Mouse (Mus musculus) embryonic facial prominence, embryonic 12.5 days (tissue): Measurements from ENCODE around the gene Gdf9. TPM values are rescaled to one million over a fixed set of nuclear protein-coding genes. Genes with fewer than 3 reads are reported as not detected.
A peak's percentile ranks its signal among the peaks of the same experiment; 100 is the strongest.

Experiments
- ATAC-seq: fragments of 200-750 bp; cut with Nextera tagmentation; 2 replicates; pipeline ENCODE4 v1.8.0; 2017; ENCODE audit not compliant: insufficient number of reproducible peaks, insufficient read depth, low FRiP score, low TSS enrichment
- H3K27ac ChIP-seq: fragments of 300-500 bp; sonication (generic); 2 replicates; pipeline ENCODE4 v1.5.1; 2016; ENCODE audit warnings: mild to moderate bottlenecking
- H3K27me3 ChIP-seq: fragments of 300-500 bp; sonication (generic); 2 replicates; pipeline ENCODE4 v1.6.1; 2016; ENCODE audit warnings: mild to moderate bottlenecking, moderate library complexity
- H3K36me3 ChIP-seq: fragments of 300-500 bp; sonication (generic); 2 replicates; pipeline ENCODE4 v1.6.1; 2016; ENCODE audit warnings: mild to moderate bottlenecking
- H3K4me1 ChIP-seq: fragments of 300-500 bp; sonication (generic); 2 replicates; pipeline ENCODE4 v1.6.1; 2016
- H3K4me2 ChIP-seq: fragments of 300-500 bp; sonication (generic); replicated peaks from 2 replicates; pipeline ENCODE4 v1.6.1; 2016; ENCODE audit warnings: mild to moderate bottlenecking, moderate library complexity
- H3K4me3 ChIP-seq: fragments of 300-500 bp; sonication (generic); 2 replicates; pipeline ENCODE4 v1.5.1; 2016; ENCODE audit warnings: mild to moderate bottlenecking
- H3K9ac ChIP-seq: fragments of 300-500 bp; sonication (generic); 2 replicates; pipeline ENCODE4 v1.6.1; 2016; ENCODE audit warnings: mild to moderate bottlenecking, moderate library complexity
- H3K9me3 ChIP-seq: fragments of 300-500 bp; sonication (generic); 2 replicates; pipeline ENCODE4 v1.6.1; 2016; ENCODE audit warnings: mild to moderate bottlenecking, moderate library complexity
- WGBS: fragments of 180-500 bp; shearing (Covaris S2); methylation state at CpG from one replicate; pipeline ENCODE4 v1.1.7; 2016; 5-methylcytosine and 5-hydroxymethylcytosine counted together
- microRNA-seq: library from miRNA; unstranded; fragments of <30 nt; microRNA quantifications from one replicate; pipeline ENCODE4, GENCODE M21; 2017
- polyA plus RNA-seq: library from polyadenylated mRNA; unstranded; fragments of >200 nt; fragmentation: Nextera tagmentation; extraction: Ambion mirVana; gene quantifications from 2 replicates; pipeline ENCODE4 v1.2.1, GENCODE M21; 2016

Gene Gdf9
- polyA plus RNA-seq, 1 experiment from 2014 or later = 1.8 TPM

- no peak within 1 kb of the TSS for H3K27ac ChIP-seq
These were observed 49.0 kb downstream of the Gdf9 start, which contains the start of the genes Gm9945 and Sowaha for GRCm38 (mm10) chr11:53479783-53480301. Gm9945 (plus strand) TSS chr11:53480166. Sowaha (minus strand) TSS chr11:53480274.

GRCm38 (mm10) chr11:53481088-53481730 is 50.4 kb downstream of the Gdf9 start:
- no peak overlapping the region for H3K4me2 ChIP-seq
- H3K4me1 ChIP-seq = peaks cover 16% of the 10 kb centered on the region
- 71% methylated on average over 4 of the region's 4 CpGs for WGBS
- H3K9me3 ChIP-seq = no peaks in the 10 kb centered on the region
- H3K9ac ChIP-seq = no peak overlapping the region
- ATAC-seq = no peak
- H3K36me3 ChIP-seq = no peaks in the 10 kb centered on the region
- H3K27ac ChIP-seq = no peak overlapping the region
- H3K4me3 ChIP-seq = no peak overlapping the region
- peaks cover 56% of the 10 kb centered on the region for H3K27me3 ChIP-seq

More at GRCm38 (mm10) chr11:53479783-53480301, 49.0 kb downstream of the Gdf9 start, which contains the start of the genes Gm9945 and Sowaha:
- ATAC-seq = no peak; the same call in 1 of the 2 replicates
- peaks cover 24% of the 10 kb centered on the region for H3K4me1 ChIP-seq
- 3% methylated on average over 40 of the region's 40 CpGs for WGBS
- H3K36me3 ChIP-seq = no peaks in the 10 kb centered on the region
- H3K9me3 ChIP-seq = no peaks in the 10 kb centered on the region
- H3K27me3 ChIP-seq = peaks cover 65% of the 10 kb centered on the region
- peak within 1 kb of the TSS; percentile 76 for H3K4me2 ChIP-seq
- peak within 1 kb of the TSS; percentile 38; the same call in 1 of the 2 replicates for H3K9ac ChIP-seq
- peak within 1 kb of the TSS; percentile 45 for H3K4me3 ChIP-seq

- no peak overlapping the region for H3K27ac ChIP-seq
- H3K4me1 ChIP-seq = peaks cover 25% of the 10 kb centered on the region
- no peak overlapping the region for H3K9ac ChIP-seq
- H3K4me2 ChIP-seq = no peak overlapping the region
- WGBS = 79% methylated on average over 9 of the region's 9 CpGs
- no peaks in the 10 kb centered on the region for H3K9me3 ChIP-seq
- ATAC-seq = no peak
- H3K36me3 ChIP-seq = no peaks in the 10 kb centered on the region
- H3K27me3 ChIP-seq = peaks cover 59% of the 10 kb centered on the region
- H3K4me3 ChIP-seq = no peak overlapping the region
These were observed 52.5 kb downstream of the Gdf9 start for GRCm38 (mm10) chr11:53483159-53483891.

DNA sequence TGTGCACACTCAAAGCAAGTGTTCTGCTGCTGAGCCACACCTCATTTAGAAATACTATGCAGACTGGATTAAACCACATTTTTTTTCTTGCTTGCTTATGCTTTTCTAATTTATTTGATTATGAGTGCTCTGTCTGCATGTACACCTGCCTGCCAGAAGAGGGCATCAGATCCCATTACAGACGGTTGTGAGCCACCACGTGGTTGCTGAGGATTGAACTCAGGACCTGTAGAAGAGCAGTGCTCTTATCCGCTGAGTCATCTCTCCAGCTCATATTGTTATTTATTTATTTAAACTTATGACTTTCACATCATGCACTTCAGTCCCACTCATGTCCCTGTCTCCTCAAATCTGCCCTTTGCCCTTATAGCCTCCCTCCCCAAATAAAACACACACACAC is 54.9 kb downstream of the Gdf9 start:
- Histone ChIP-seq H3K27ac (no peak overlapping the region), H3K9me3 (no peaks in the 10 kb centered on the region), H3K36me3 (no peaks in the 10 kb centered on the region), H3K4me2 (no peak overlapping the region), H3K27me3 (peaks cover 37% of the 10 kb centered on the region), H3K4me3 (no peak overlapping the region), H3K9ac (no peak overlapping the region), H3K4me1 (peaks cover 8% of the 10 kb centered on the region; the same call in 1 of the 2 replicates)
- ATAC-seq = no peak
- 36% methylated on average over 3 of the region's 3 CpGs for WGBS

- Histone ChIP-seq H3K4me3 (no peak overlapping the region), H3K36me3 (no peaks in the 10 kb centered on the region), H3K27me3 (peaks cover 32% of the 10 kb centered on the region), H3K4me2 (no peak overlapping the region), H3K9ac (no peak overlapping the region), H3K27ac (no peak overlapping the region), H3K9me3 (no peaks in the 10 kb centered on the region), H3K4me1 (peaks cover 8% of the 10 kb centered on the region; the same call in 1 of the 2 replicates)
- 48% methylated on average over 3 of the region's 3 CpGs for whole genome bisulfite sequencing
- ATAC-seq = no peak
These were observed 55.5 kb downstream of the Gdf9 start for GRCm38 (mm10) chr11:53486351-53486750.

DNA sequence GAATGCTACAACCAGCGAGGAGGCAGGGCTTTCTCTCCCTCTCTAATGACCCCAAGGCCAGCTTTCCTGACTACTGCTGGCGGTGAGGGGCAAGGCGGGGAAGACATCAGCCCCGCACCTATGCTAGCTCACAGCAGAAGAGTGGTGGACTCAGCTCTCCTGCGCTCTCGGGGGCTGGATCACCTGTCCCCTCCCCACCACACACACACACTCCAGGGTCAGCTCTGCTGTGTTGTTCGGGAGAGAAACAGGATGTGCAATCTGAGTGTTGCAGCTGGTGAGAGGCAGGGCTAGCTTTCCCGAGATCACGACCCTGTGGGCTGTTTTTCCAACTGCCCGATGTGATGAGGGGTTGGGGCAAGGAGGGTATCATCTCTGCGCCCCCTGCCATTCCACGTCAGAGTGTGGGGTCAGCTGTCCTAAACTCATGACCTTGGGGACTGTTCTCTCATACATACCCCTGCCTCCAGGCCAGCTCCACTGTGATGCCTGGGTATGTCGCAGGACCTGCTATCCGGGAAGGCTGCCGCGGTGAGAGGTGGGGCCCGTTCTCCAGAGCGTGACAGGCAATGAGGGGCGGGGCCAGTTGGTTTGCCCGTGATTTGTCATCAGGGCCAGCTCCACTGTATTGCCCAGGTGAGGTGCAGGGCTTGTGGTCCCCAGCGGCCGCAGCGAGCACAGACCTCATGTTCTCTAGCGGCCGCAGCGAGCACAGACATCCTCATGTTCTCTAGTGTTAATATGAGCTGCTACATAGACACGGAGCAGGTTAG is 56.2 kb downstream of the Gdf9 start:
- WGBS = 6% methylated on average over 27 of the region's 27 CpGs
- Histone ChIP-seq H3K9me3 (no peaks in the 10 kb centered on the region), H3K27me3 (peaks cover 26% of the 10 kb centered on the region), H3K9ac (0 out of 2 replicates have a peak overlapping the region, but pooled peaks have one; percentile 10), H3K4me3 (peak overlapping the region; percentile 26), H3K36me3 (no peaks in the 10 kb centered on the region), H3K4me1 (peaks cover 11% of the 10 kb centered on the region; the same call in 1 of the 2 replicates), H3K27ac (no peak overlapping the region), H3K4me2 (peak overlapping the region; percentile 48)
- ATAC-seq = peak; percentile 43; the same call in 1 of the 2 replicates

Small RNAs within 50 kb of the gene (microRNA-seq; reads per million reads assigned to microRNA genes)
- not detected for gene Mir6920

Other genes starting within 250 kb of the Gdf9 start
- 103 and 110 TPM in 2 replicates for gene Hspa4, start 130.6 kb upstream of the Gdf9 start, polyA plus RNA-seq
- 19.2 and 21.8 TPM in 2 replicates for gene Zcchc10, start 106.3 kb upstream of the Gdf9 start, polyA plus RNA-seq
- gene Aff4, start 80.2 kb upstream of the Gdf9 start, polyA plus RNA-seq = 70.3 and 71.1 TPM in 2 replicates
- gene Leap2, start 7.9 kb upstream of the Gdf9 start, polyA plus RNA-seq = 0.56 TPM in 1 of 2 replicates, not detected in the other
- 476 and 519 TPM in 2 replicates for gene Uqcrq, start 192 bp upstream of the Gdf9 start, polyA plus RNA-seq
- 0.22 and 0.27 TPM in 2 replicates for gene Gm10447, start 26.1 kb downstream of the Gdf9 start, polyA plus RNA-seq
- 5.9 and 6.5 TPM in 2 replicates for gene Shroom1, start 26.2 kb downstream of the Gdf9 start, polyA plus RNA-seq
- gene Gm9837, start 39.5 kb downstream of the Gdf9 start, polyA plus RNA-seq = not detected in 2 replicates
- 0.25 TPM in 1 of 2 replicates, not detected in the other for gene Gm9945, start 49.1 kb downstream of the Gdf9 start, polyA plus RNA-seq
- gene Sowaha, start 49.3 kb downstream of the Gdf9 start, polyA plus RNA-seq = 1.6 and 2.4 TPM in 2 replicates
- 37.0 and 38.9 TPM in 2 replicates for gene Sept8, start 88.2 kb downstream of the Gdf9 start, polyA plus RNA-seq
- gene Kif3a, start 136.4 kb downstream of the Gdf9 start, polyA plus RNA-seq = 101 and 112 TPM in 2 replicates
- gene Il4, start 187.6 kb downstream of the Gdf9 start, polyA plus RNA-seq = 1.2 and 2.3 TPM in 2 replicates
- gene Il13, start 203.7 kb downstream of the Gdf9 start, polyA plus RNA-seq = not detected in 2 replicates